Mouse (Mus musculus) midbrain, embryonic 11.5 days (tissue): Measurements from ENCODE around the gene Cnot11. TPM values are rescaled to one million over a fixed set of nuclear protein-coding genes. Genes with fewer than 3 reads are reported as not detected.
A peak's percentile ranks its signal among the peaks of the same experiment; 100 is the strongest.

Experiments
- ATAC-seq: fragments of 200-750 bp; cut with Nextera tagmentation; 2 replicates; pipeline ENCODE4 v1.8.0; 2017; ENCODE audit warnings: moderate TSS enrichment, moderate library complexity; ENCODE audit not compliant: low FRiP score
- DNase-seq: peaks from one replicate; pipeline ENCODE4 v3.0.0; 2015; ENCODE audit warnings: low spot score; ENCODE audit errors: missing footprints
- H3K27ac ChIP-seq: fragments of 300-500 bp; sonication (generic); 2 replicates; pipeline ENCODE4 v1.5.1; 2014; ENCODE audit warnings: low read depth, low read length
- H3K27me3 ChIP-seq: fragments of 300-500 bp; sonication (generic); 2 replicates; pipeline ENCODE4 v1.6.1; 2014; ENCODE audit warnings: mild to moderate bottlenecking, low read length, moderate library complexity, mixed read lengths; ENCODE audit not compliant: control insufficient read depth, insufficient read depth
- H3K36me3 ChIP-seq: fragments of 300-500 bp; sonication (generic); 2 replicates; pipeline ENCODE4 v1.6.1; 2014; ENCODE audit warnings: mild to moderate bottlenecking, low read length, moderate library complexity, mixed read lengths; ENCODE audit not compliant: control insufficient read depth, insufficient read depth
- H3K4me1 ChIP-seq: fragments of 300-500 bp; sonication (generic); 2 replicates; pipeline ENCODE4 v1.6.1; 2014; ENCODE audit warnings: low read length; ENCODE audit not compliant: control insufficient read depth, insufficient read depth
- H3K4me2 ChIP-seq: fragments of 300-500 bp; sonication (generic); 2 replicates; pipeline ENCODE4 v1.6.1; 2014; ENCODE audit warnings: mild to moderate bottlenecking, moderate library complexity
- H3K4me3 ChIP-seq: fragments of 300-500 bp; sonication (generic); 2 replicates; pipeline ENCODE4 v1.5.1; 2014; ENCODE audit warnings: low read depth, low read length
- H3K9ac ChIP-seq: fragments of 300-500 bp; sonication (generic); 2 replicates; pipeline ENCODE4 v1.6.1; 2014; ENCODE audit warnings: low read length
- H3K9me3 ChIP-seq: fragments of 300-500 bp; sonication (generic); 2 replicates; pipeline ENCODE4 v1.6.1; 2016; ENCODE audit warnings: low read length; ENCODE audit not compliant: control insufficient read depth
- WGBS: fragments of 180-500 bp; shearing (Covaris S2); extraction: QIAGEN DNeasy Blood & Tissue Kit; methylation state at CpG from one replicate; pipeline ENCODE4 v1.1.7; 2014; 5-methylcytosine and 5-hydroxymethylcytosine counted together
- polyA plus RNA-seq: library from polyadenylated mRNA; unstranded; fragments of >200 nt; fragmentation: Nextera tagmentation; extraction: Ambion mirVana; gene quantifications from 2 replicates; pipeline ENCODE4 v1.2.1, GENCODE M21; 2014

The Cnot11 gene
- polyA plus RNA-seq, 1 experiment from 2014 or later = 29.9 TPM

DNA sequence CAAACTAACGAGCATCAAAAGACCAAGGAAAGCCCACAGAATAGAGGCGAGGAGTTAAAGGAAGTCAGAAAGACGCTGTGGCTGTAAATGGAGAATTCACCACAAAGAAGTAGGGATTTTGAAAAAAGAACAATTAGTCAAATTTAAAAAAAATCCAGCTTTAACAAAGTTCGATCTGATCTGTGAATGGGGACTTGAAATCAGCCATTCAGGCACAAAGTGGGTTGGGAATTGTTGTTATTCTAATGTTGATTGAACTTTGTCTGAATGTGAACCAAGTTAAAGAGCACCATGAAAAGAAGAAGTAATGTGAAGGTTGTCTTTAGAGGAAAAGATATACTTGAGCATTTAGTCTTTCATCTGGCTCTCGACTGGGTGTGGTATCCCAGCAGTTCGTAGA is 6.5 kb upstream of the Cnot11 start:
- Histone ChIP-seq H3K9ac (no peak overlapping the region), H3K27me3 (no peaks in the 10 kb centered on the region), H3K27ac (no peak overlapping the region), H3K9me3 (no peaks in the 10 kb centered on the region), H3K4me1 (no peaks in the 10 kb centered on the region), H3K4me3 (no peak overlapping the region), H3K36me3 (no peaks in the 10 kb centered on the region), H3K4me2 (no peak overlapping the region)
- ATAC-seq (no peak), DNase-seq (no peak)
- 75% methylated on average over 6 of the region's 6 CpGs for WGBS

DNA sequence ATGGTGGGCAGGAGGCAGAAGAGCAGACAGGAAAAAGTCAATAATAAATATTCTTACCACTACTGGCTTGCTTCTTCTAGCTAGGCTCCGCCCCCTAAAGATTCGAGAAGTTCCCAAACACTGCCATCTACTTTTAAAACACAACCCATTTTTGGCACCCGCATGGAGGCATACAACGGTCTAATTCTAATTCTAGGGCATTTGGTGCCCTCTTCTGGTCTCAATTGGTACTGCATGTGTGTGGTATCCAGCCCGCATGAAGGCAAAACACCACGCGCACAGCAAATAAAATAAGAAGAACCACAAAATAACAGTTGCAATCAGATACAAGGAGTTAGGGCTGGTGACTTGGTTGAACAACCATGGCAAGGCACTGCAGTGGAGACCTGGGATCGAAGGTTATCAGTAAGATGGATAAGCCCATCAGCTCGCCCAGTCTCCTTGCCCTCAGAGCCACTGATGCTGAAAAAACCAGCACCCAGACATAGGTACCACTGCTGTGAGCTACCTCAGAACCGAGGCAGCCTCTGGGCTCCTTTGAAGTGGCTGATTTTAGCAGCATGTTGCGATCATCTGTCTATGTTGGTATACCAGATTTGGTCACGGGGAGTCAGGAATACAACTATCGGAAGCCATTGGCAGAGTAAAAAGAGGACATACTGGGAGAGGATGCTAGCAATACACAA is 4.4 kb upstream of the Cnot11 start:
- Histone ChIP-seq H3K27me3 (no peaks in the 10 kb centered on the region), H3K36me3 (no peaks in the 10 kb centered on the region), H3K4me2 (no peak overlapping the region), H3K27ac (no peak overlapping the region), H3K9ac (no peak overlapping the region), H3K9me3 (no peaks in the 10 kb centered on the region), H3K4me3 (no peak overlapping the region), H3K4me1 (no peaks in the 10 kb centered on the region)
- WGBS = 39% methylated on average over 13 of the region's 13 CpGs
- DNase-seq = peak; percentile 98
- no peak for ATAC-seq

DNA sequence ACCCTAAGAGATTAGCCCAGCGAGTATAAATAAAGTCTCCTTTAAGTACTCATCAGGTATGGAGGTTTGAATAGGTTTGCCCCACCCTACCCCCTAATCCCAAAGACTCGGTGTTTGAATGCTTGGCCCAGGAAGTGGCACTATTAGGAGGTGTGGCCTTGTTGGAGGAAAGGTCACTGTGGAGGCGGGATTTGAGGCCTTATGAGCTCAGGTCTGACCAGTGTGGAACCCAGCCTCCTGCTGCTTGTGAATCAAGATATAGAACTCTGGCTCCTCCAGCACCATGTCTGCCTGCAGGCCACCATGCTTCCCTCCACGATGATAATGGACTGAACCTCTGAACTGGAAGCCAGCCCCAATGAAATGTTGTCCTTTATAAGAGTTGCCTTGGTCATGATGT is 3.8 kb upstream of the Cnot11 start:
- no peak for ATAC-seq
- Histone ChIP-seq H3K9me3 (no peaks in the 10 kb centered on the region), H3K27ac (no peak overlapping the region), H3K36me3 (no peaks in the 10 kb centered on the region), H3K9ac (no peak overlapping the region), H3K27me3 (no peaks in the 10 kb centered on the region), H3K4me1 (no peaks in the 10 kb centered on the region), H3K4me2 (no peak overlapping the region), H3K4me3 (no peak overlapping the region)
- 70% methylated on average over 4 of the region's 4 CpGs for WGBS
- DNase-seq = no peak

DNA sequence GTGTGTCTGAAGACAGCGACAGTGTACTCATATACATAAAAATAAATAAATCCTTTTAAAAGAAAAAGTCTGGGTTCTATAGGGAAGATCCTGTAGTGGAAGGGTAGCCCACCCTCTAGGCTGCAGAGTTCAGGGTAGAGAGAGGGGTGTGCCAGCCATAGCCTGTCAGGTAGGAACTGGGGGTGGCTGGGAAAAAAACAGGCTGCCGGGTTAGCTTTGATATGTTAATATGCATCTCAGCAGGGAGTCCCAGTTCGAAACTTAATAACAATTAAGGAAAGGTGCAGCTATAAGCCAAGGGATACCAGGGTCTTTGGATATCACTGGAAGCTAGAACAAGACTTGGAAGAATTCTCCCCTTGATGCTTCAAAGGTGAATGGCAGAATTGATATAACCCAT is 875 bp upstream of the Cnot11 start:
- WGBS = 43% methylated on average over 3 of the region's 3 CpGs
- ATAC-seq (no peak), DNase-seq (no peak)
- no peak overlapping the region for H3K9ac ChIP-seq
- no peak overlapping the region for H3K4me2 ChIP-seq
- H3K4me3 ChIP-seq = no peak overlapping the region
- no peaks in the 10 kb centered on the region for H3K9me3 ChIP-seq
- H3K27me3 ChIP-seq = no peaks in the 10 kb centered on the region
- H3K4me1 ChIP-seq = peaks cover 9% of the 10 kb centered on the region
- H3K36me3 ChIP-seq = peaks cover 9% of the 10 kb centered on the region; the same call in 1 of the 2 replicates
- H3K27ac ChIP-seq = no peak overlapping the region

DNA sequence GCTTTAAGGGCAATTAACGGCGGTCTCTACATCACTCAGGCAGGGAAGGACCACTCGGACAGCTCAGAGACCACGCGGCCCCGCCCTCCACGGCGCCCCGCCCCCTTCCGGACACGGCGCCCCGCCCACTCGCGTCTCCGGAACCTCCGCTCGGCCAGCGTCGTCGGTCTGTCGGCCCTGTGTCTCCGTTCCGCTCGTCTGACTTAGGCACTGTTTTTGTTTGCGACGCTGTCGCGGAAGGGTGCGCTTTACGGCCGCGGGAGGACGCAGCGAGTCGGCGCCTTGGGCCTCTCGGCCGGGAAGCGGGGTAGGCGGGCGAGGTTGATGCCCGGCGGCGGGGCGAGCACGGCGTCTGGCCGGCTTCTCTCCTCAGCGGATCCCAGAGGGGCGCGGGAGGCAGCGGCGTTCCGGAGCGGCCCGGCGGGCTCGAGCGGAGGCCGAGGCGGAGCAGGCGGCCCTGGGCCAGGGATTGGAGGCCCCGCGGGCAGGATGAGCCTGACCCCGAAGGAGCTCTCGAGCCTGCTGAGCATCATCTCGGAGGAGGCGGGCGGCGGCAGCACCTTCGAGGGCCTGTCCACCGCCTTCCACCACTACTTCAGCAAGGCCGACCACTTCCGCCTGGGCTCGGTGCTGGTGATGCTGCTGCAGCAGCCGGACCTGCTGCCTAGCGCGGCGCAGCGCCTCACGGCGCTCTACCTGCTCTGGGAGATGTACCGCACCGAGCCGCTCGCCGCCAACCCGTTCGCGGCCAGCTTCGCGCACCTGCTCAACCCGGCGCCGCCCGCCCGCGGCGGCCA is 921 bp downstream of the Cnot11 start:
- WGBS = under 1% methylated on average over 95 of the region's 100 CpGs
- peak overlapping the region; percentile 81 for H3K4me2 ChIP-seq
- peaks cover 9% of the 10 kb centered on the region for H3K4me1 ChIP-seq
- H3K4me3 ChIP-seq = peak overlapping the region; percentile 73
- H3K9ac ChIP-seq = peak overlapping the region; percentile 93
- peaks cover 26% of the 10 kb centered on the region for H3K36me3 ChIP-seq
- no peaks in the 10 kb centered on the region for H3K27me3 ChIP-seq
- ATAC-seq (peak; percentile 95), DNase-seq (peak; percentile 100)
- H3K9me3 ChIP-seq = peaks cover 8% of the 10 kb centered on the region; the same call in 1 of the 2 replicates
- peak overlapping the region; percentile 83 for H3K27ac ChIP-seq

DNA sequence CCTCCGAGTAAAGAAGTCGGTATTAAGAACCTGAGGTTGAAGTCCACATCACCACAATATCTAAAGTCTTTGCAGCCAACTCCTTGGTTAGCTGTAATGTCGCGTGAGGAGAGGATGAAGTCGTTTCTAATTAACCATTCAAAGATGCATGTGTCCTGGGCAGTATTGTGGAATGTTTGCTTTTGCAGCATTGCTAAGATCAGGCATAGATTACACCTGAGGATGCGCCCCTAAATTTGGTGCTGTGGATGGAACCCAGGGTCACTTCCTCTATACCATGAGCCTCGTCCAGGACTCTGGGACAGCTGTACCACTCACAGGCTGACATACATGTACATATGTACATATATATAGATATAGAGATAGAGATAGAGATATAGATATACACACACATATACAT is 1.9 kb downstream of the Cnot11 start:
- Histone ChIP-seq H3K4me3 (peak overlapping the region; percentile 73), H3K27me3 (no peaks in the 10 kb centered on the region), H3K27ac (no peak overlapping the region), H3K4me2 (peak overlapping the region; percentile 81), H3K4me1 (peaks cover 9% of the 10 kb centered on the region), H3K9me3 (peaks cover 8% of the 10 kb centered on the region; the same call in 1 of the 2 replicates), H3K9ac (peak overlapping the region; percentile 93), H3K36me3 (peaks cover 29% of the 10 kb centered on the region)
- ATAC-seq (no peak), DNase-seq (no peak)
- 44% methylated on average over 7 of the region's 7 CpGs for WGBS

DNA sequence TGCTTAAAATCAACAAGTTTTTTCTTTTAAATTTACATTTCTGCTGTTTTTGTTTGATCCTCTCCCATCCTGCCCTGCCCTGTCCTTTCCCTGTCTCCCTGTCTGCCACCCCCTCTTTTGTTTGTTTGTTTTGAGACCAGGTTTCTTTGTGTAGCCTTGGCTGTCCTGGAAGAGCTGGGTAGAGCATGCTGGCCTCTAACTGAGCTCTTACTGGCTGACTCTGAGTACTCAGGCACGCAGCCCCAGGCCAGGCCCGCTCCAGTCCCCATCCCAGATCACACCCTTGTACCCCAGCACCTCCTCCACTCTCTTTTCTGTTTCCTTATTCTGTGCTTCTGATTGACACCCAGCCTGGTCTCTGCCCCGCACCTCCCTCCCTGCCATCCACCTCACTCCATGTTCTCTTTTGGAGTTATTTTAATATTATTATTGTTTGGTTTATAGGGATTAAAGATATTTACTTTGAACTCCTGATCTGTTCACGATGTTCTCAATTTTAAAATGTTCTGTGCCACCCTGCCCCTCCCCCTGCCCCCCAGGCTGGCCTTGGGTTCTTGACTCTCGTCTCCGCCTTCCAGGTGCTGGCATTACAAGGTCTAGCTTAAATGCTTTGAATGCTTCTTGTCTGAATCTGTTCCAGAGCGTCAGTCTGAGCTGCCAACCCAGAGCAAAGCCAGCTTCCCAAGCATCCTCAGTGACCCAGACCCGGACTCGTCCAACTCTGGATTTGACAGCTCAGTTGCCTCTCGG is 3.0 kb downstream of the Cnot11 start:
- H3K9ac ChIP-seq = 0 out of 2 replicates have a peak overlapping the region, but pooled peaks have one; percentile 16
- no peak overlapping the region for H3K4me3 ChIP-seq
- H3K9me3 ChIP-seq = peaks cover 8% of the 10 kb centered on the region; the same call in 1 of the 2 replicates
- ATAC-seq (no peak), DNase-seq (no peak)
- H3K27me3 ChIP-seq = no peaks in the 10 kb centered on the region
- peaks cover 9% of the 10 kb centered on the region for H3K4me1 ChIP-seq
- H3K27ac ChIP-seq = no peak overlapping the region
- WGBS = 92% methylated on average over 10 of the region's 10 CpGs
- H3K4me2 ChIP-seq = no peak overlapping the region
- H3K36me3 ChIP-seq = peaks cover 32% of the 10 kb centered on the region

DNA sequence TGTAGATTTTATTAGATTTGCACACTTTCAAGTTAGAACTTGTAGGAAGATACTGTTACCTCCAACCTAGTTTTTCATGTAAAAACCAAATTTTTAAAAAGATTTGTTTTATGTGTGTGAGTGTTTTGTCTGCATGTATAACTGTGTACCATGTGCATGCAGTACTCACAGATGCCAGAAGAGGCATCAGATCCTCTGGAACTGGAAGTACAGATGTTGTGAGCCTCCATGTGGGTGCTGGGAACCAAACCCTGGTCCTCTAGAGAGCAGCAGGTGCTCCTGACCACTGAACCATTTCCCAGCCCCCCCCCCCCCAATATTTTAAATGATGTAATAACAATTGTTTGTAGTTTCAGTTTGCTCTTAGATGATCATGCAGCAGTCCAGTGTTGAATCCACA is 5.8 kb downstream of the Cnot11 start:
- no peak overlapping the region for H3K27ac ChIP-seq
- H3K4me1 ChIP-seq = peaks cover 9% of the 10 kb centered on the region
- no peak overlapping the region for H3K4me3 ChIP-seq
- no peaks in the 10 kb centered on the region for H3K27me3 ChIP-seq
- ATAC-seq = no peak
- H3K36me3 ChIP-seq = peaks cover 32% of the 10 kb centered on the region
- no peak overlapping the region for H3K4me2 ChIP-seq
- H3K9me3 ChIP-seq = peaks cover 8% of the 10 kb centered on the region; the same call in 1 of the 2 replicates
- H3K9ac ChIP-seq = no peak overlapping the region
- no peak for DNase-seq

DNA sequence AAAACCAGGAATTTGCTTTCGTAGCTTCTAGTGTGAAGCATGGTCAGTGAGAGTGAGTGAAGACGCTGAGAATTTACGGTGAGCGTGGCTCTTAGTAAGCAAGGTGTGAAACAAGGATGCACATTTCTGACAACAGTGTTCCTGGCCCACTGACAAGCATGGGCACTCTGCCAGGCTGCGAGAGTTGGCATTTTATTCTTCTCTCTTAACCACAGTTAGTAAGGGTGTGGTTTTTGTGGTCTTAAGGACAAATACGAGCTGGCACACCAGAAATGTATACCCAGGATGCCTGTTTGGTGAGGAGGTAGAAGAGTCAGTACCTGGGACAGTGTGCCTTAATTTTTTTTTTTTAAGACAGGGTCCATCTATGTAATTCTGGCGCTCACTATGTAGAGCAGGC is 10.8 kb downstream of the Cnot11 start:
- no peak overlapping the region for H3K4me3 ChIP-seq
- 94% methylated on average over 7 of the region's 7 CpGs for WGBS
- no peaks in the 10 kb centered on the region for H3K27me3 ChIP-seq
- peaks cover 10% of the 10 kb centered on the region for H3K36me3 ChIP-seq
- no peak for ATAC-seq
- no peak overlapping the region for H3K27ac ChIP-seq
- no peak overlapping the region for H3K4me2 ChIP-seq
- H3K9me3 ChIP-seq = peaks cover 1% of the 10 kb centered on the region; the same call in 1 of the 2 replicates
- H3K9ac ChIP-seq = no peak overlapping the region
- DNase-seq = no peak
- no peaks in the 10 kb centered on the region for H3K4me1 ChIP-seq
